In genomic region chr12:12878031-12878430, GRCm38 (mm10) we compare ENCODE assay signal across 16 mouse cellular contexts.
DNase-seq lines count a peak whose midpoint lies in the region; ATAC-seq and TF ChIP-seq lines count a peak whose summit lies in the region.
"Had no signal": no experiment of that assay in that cellular context is flagged by ENCODE, and none has a peak within 500 bp of the region (broad histone marks: within the 10 kb centered on the region; RNA-seq: fewer than 3 reads in every experiment).

No protein-coding gene starts in this region.

- no peak for TF ChIP-seq EP300 in CH12.LX (IDR thresholded peaks at IDR 0.05; ENCODE audit: low read length)

- no peak for TF ChIP-seq RAD21 in CH12.LX (IDR thresholded peaks at IDR 0.05; ENCODE audit: low read depth, low read length)

- dilution Hi-C loops in CH12.LX (cut with MboI; ENCODE audit: extremely low pct_ligation_motif_present, extremely low pct_unique_long_range_greater_than_20kb, low sequenced_read_pairs), result no loop called here

- ATAC-seq in hindbrain, embryonic 12.5 days (ENCODE audit: low FRiP score), result no peak; the same call in 1 of the 2 replicates
- ATAC-seq in midbrain, embryonic 15.5 days (replicated peaks), result peak; percentile 51; the same call in 1 of the 2 replicates
- ATAC-seq: activated CD4-positive, CD25-positive, alpha-beta regulatory T cell, adult 4 months had no signal

- no peak for TF ChIP-seq POLR2A in CH12.LX (IDR thresholded peaks at IDR 0.05; ENCODE audit: low read depth, low read length)

- H3K9me3 ChIP-seq in CH12.LX (replicated peaks; ENCODE audit: low read length), result no peaks in the 10 kb centered on the region
- H3K9me3 ChIP-seq in forebrain, embryonic 10.5 days, result no peaks in the 10 kb centered on the region
- no peaks in the 10 kb centered on the region for H3K9me3 ChIP-seq in hindbrain, embryonic 12.5 days (replicated peaks)
- H3K9me3 ChIP-seq in midbrain, embryonic 15.5 days, result no peaks in the 10 kb centered on the region
- H3K9me3 ChIP-seq: stomach, embryonic 15.5 days had no signal

- no peaks in the 10 kb centered on the region for H3K27me3 ChIP-seq in CH12.LX (replicated peaks)
- H3K27me3 ChIP-seq in forebrain, embryonic 10.5 days (ENCODE audit: poor library complexity, severe bottlenecking), result peaks cover 9% of the 10 kb centered on the region; the same call in 1 of the 2 replicates
- no peaks in the 10 kb centered on the region for H3K27me3 ChIP-seq in hindbrain, embryonic 12.5 days
- no peaks in the 10 kb centered on the region for H3K27me3 ChIP-seq in midbrain, embryonic 15.5 days (replicated peaks)
- H3K27me3 ChIP-seq: stomach, embryonic 15.5 days had no signal

- in situ Hi-C loops in CH12.LX (cut with MboI; ENCODE audit: low pct_ligation_motif_present, low pct_unique_long_range_greater_than_20kb, low sequenced_read_pairs), result no loop called here

- H3K27ac ChIP-seq in CH12.LX (ENCODE audit: insufficient read depth, low read depth), result no peak overlapping the region
- H3K27ac ChIP-seq in forebrain, embryonic 10.5 days, result peak overlapping the region; percentile 82
- peak overlapping the region; percentile 77 for H3K27ac ChIP-seq in hindbrain, embryonic 12.5 days
- H3K27ac ChIP-seq in midbrain, embryonic 15.5 days, result peak overlapping the region; percentile 41
- H3K27ac ChIP-seq: layer of hippocampus, adult 2 months; macrophage; stomach, embryonic 15.5 days had no signal

- intact Hi-C loops in heart, postnatal 36 days (cut with DNase I), result no loop called here
- intact Hi-C loops in heart, postnatal 14 days (cut with DNase I), result no loop called here

- H3K4me2 ChIP-seq in CH12.LX (ENCODE audit: insufficient read depth, low read depth, poor library complexity, severe bottlenecking), result no peak overlapping the region
- H3K4me2 ChIP-seq in hindbrain, embryonic 12.5 days (replicated peaks), result no peak overlapping the region
- no peak overlapping the region for H3K4me2 ChIP-seq in midbrain, embryonic 15.5 days
- H3K4me2 ChIP-seq: stomach, embryonic 15.5 days had no signal

- H3K79me2 ChIP-seq in CH12.LX (replicated peaks; ENCODE audit: control insufficient read depth, extremely low read depth, insufficient read depth, poor library complexity, severe bottlenecking), result no peaks in the 10 kb centered on the region

- H3K4me3 ChIP-seq in CH12.LX (replicated peaks in 1 of 3; ENCODE audit: low read depth in 2 of 3, low read length in 2 of 3, poor library complexity in 1 of 3), result no peak overlapping the region
- H3K4me3 ChIP-seq in forebrain, embryonic 10.5 days, result no peak overlapping the region
- no peak overlapping the region for H3K4me3 ChIP-seq in hindbrain, embryonic 12.5 days
- H3K4me3 ChIP-seq in midbrain, embryonic 15.5 days, result no peak overlapping the region
- H3K4me3 ChIP-seq: layer of hippocampus, adult 2 months; myocyte; stomach, embryonic 15.5 days had no signal

- H3K36me3 ChIP-seq in CH12.LX (replicated peaks in 1 of 2; ENCODE audit: control insufficient read depth in 1 of 2, insufficient read depth in 1 of 2, low read length in 1 of 2), result peaks cover 0 to 2% of the 10 kb centered on the region in 2 experiments
- H3K36me3 ChIP-seq in forebrain, embryonic 10.5 days (replicated peaks), result no peaks in the 10 kb centered on the region
- no peaks in the 10 kb centered on the region for H3K36me3 ChIP-seq in hindbrain, embryonic 12.5 days
- H3K36me3 ChIP-seq in midbrain, embryonic 15.5 days (replicated peaks), result no peaks in the 10 kb centered on the region
- H3K36me3 ChIP-seq: stomach, embryonic 15.5 days had no signal

- peaks cover 2 to 54% of the 10 kb centered on the region in 2 experiments; a peak in 3 of 4 replicates for H3K4me1 ChIP-seq in CH12.LX (ENCODE audit: control insufficient read depth in 1 of 2, insufficient read depth in 2 of 2)
- H3K4me1 ChIP-seq in forebrain, embryonic 10.5 days, result peaks cover 32% of the 10 kb centered on the region
- H3K4me1 ChIP-seq in hindbrain, embryonic 12.5 days, result peaks cover 13% of the 10 kb centered on the region
- no peaks in the 10 kb centered on the region for H3K4me1 ChIP-seq in midbrain, embryonic 15.5 days
- H3K4me1 ChIP-seq: stomach, embryonic 15.5 days had no signal

- no peak overlapping the region for H3K9ac ChIP-seq in CH12.LX (ENCODE audit: insufficient read depth, low read depth)
- no peak overlapping the region for H3K9ac ChIP-seq in hindbrain, embryonic 12.5 days
- no peak overlapping the region for H3K9ac ChIP-seq in midbrain, embryonic 15.5 days
- H3K9ac ChIP-seq: stomach, embryonic 15.5 days had no signal

- 95% methylated on average over 2 of the region's 2 CpGs for WGBS in forebrain, embryonic 10.5 days
- WGBS in hindbrain, embryonic 12.5 days, result 95% methylated on average over 2 of the region's 2 CpGs
- WGBS in midbrain, embryonic 15.5 days, result 99% methylated on average over 2 of the region's 2 CpGs

- TF ChIP-seq CTCF in CH12.LX (conservative IDR thresholded peaks at IDR 0.05 in 1 of 2, IDR thresholded peaks at IDR 0.05 in 1 of 2; ENCODE audit: low read depth in 2 of 2, low read length in 2 of 2), result no peak

- DNase-seq in CH12.LX (ENCODE audit: extremely low read depth), result peak; percentile 28
- no peak for DNase-seq in forebrain, embryonic 10.5 days (ENCODE audit: extremely low spot score, low spot score)
- DNase-seq in heart, postnatal 36 days, result no peak
- no peak for DNase-seq in heart, postnatal 14 days
- no peak for DNase-seq in natural killer cell, adult 2 months (ENCODE audit: low spot score in 2 of 2)
- DNase-seq: adrenal gland, postnatal 36 days; kidney, adult 8-10 months; lung, adult 18-20 months; thymus, postnatal 36 days had no signal

TF ChIP-seq in CH12.LX, 34 proteins besides CTCF, POLR2A, EP300 and RAD21:
- TF ChIP-seq MXI1 (IDR thresholded peaks at IDR 0.05; ENCODE audit: low read depth, low read length) (no peak), ZKSCAN1 (IDR thresholded peaks at IDR 0.05; ENCODE audit: borderline replicate concordance, low read depth, low read length) (no peak), POLR2AphosphoS2 (IDR thresholded peaks at IDR 0.05; ENCODE audit: low read depth, low read length) (no peak), CHD1 (IDR thresholded peaks at IDR 0.05; ENCODE audit: low read depth, low read length) (no peak), NELFE (IDR thresholded peaks at IDR 0.05; ENCODE audit: low read depth, low read length) (no peak), IRF4 (IDR thresholded peaks at IDR 0.05; ENCODE audit: low read depth, low read length) (no peak), UBTF (IDR thresholded peaks at IDR 0.05; ENCODE audit: low read depth, low read length) (no peak), PAX5 (IDR thresholded peaks at IDR 0.05; ENCODE audit: low read length) (no peak), GABPA (IDR thresholded peaks at IDR 0.05; ENCODE audit: insufficient replicate concordance, low read depth, low read length) (no peak), TBP (conservative IDR thresholded peaks at IDR 0.05; ENCODE audit: low read depth, low read length) (no peak), SMC3 (IDR thresholded peaks at IDR 0.05; ENCODE audit: low read depth, low read length) (no peak), ZMIZ1 (IDR thresholded peaks at IDR 0.05; ENCODE audit: low read depth, low read length) (no peak), USF1 (IDR thresholded peaks at IDR 0.05; ENCODE audit: low read depth, low read length) (no peak), CHD2 (IDR thresholded peaks at IDR 0.05; ENCODE audit: low read length) (no peak), ZC3H11A (IDR thresholded peaks at IDR 0.05; ENCODE audit: low read depth, low read length) (no peak), TCF12 (IDR thresholded peaks at IDR 0.05; ENCODE audit: low read depth, low read length) (no peak)
